Mouse (Mus musculus) MEL (cell line): ENCODE results near the gene Ptbp1. TPM values are rescaled to one million over a fixed set of nuclear protein-coding genes. Genes with fewer than 3 reads are reported as not detected.

ENCODE experiments used
- DNase-seq: peaks from one replicate; pipeline ENCODE4 v3.0.0; 2011; ENCODE audit warnings: low read depth, low spot score
- H3K27ac ChIP-seq: 2 replicates; pipeline ENCODE4 v1.5.1; 2012; ENCODE audit warnings: low read depth, mild to moderate bottlenecking, control low read depth, low read length, moderate library complexity; ENCODE audit not compliant: control insufficient read depth
- H3K27me3 ChIP-seq, 2 experiments: fragments of 150-350 bp in 1 of 2; sonication (generic) in 1 of 2; 2 replicates each; pipeline ENCODE4 v1.6.1; 2012; ENCODE audit warnings: low read length in 2 of 2, mild to moderate bottlenecking in 2 of 2, improper control_type of control experiment in 1 of 2, moderate library complexity in 1 of 2; ENCODE audit not compliant: insufficient read depth in 2 of 2, control insufficient read depth in 1 of 2
- H3K36me3 ChIP-seq, 2 experiments: 2 replicates each; pipeline ENCODE4 v1.6.1; 2012 to 2014; ENCODE audit warnings: low read length in 2 of 2, improper control_type of control experiment in 1 of 2, inconsistent platforms in 1 of 2, mild to moderate bottlenecking in 1 of 2; ENCODE audit not compliant: insufficient read depth in 2 of 2, control insufficient read depth in 1 of 2
- H3K4me1 ChIP-seq, 2 experiments: fragments of 150-350 bp in 1 of 2; sonication (generic) in 1 of 2; 2 replicates each; pipeline ENCODE4 v1.6.1; 2012; ENCODE audit warnings: low read length in 2 of 2, improper control_type of control experiment in 1 of 2, mild to moderate bottlenecking in 1 of 2; ENCODE audit not compliant: insufficient read depth in 2 of 2, control insufficient read depth in 1 of 2
- H3K4me3 ChIP-seq, 2 experiments: fragments of 150-350 bp in 1 of 2; sonication (generic) in 1 of 2; 2 replicates each; pipeline ENCODE4 v1.5.1; 2012; ENCODE audit warnings: low read depth in 2 of 2, low read length in 2 of 2, mild to moderate bottlenecking in 2 of 2, moderate library complexity in 2 of 2, control low read depth in 1 of 2, improper control_type of control experiment in 1 of 2; ENCODE audit not compliant: control insufficient read depth in 1 of 2, insufficient read depth in 1 of 2
- H3K79me2 ChIP-seq: 2 replicates; pipeline ENCODE4 v1.6.1; 2012; ENCODE audit warnings: mild to moderate bottlenecking, low read length, moderate library complexity; ENCODE audit not compliant: control insufficient read depth, poor library complexity, insufficient read depth
- H3K9ac ChIP-seq: 2 replicates; pipeline ENCODE4 v1.6.1; 2012; ENCODE audit warnings: low read depth, mild to moderate bottlenecking, control low read depth, low read length, moderate library complexity; ENCODE audit not compliant: control insufficient read depth, poor library complexity, severe bottlenecking
- H3K9me3 ChIP-seq: fragments of 150-350 bp; sonication (generic); replicated peaks from 2 replicates; pipeline ENCODE4 v1.6.1; 2012; ENCODE audit warnings: mild to moderate bottlenecking, low read length, improper control_type of control experiment, moderate library complexity; ENCODE audit not compliant: insufficient read depth
- CTCF ChIP-seq, 3 experiments: IDR thresholded peaks in 2 of 3; conservative IDR thresholded peaks in 1 of 3; 2 replicates each; pipeline ENCODE4 v1.5.1; 2011 to 2012; ENCODE audit warnings: low read length in 3 of 3, low read depth in 2 of 3, mild to moderate bottlenecking in 2 of 3, improper control_type of control experiment in 1 of 3, inconsistent platforms in 1 of 3, mixed read lengths in 1 of 3, moderate library complexity in 1 of 3; ENCODE audit not compliant: control insufficient read depth in 1 of 3, insufficient read depth in 1 of 3, poor library complexity in 1 of 3, severe bottlenecking in 1 of 3
- E2F4 ChIP-seq: IDR thresholded peaks from 2 replicates; pipeline ENCODE4 v1.6.1; 2011; ENCODE audit warnings: low read depth, low read length, improper control_type of control experiment, borderline replicate concordance
- EP300 ChIP-seq, 2 experiments: IDR thresholded peaks; 2 replicates each; pipeline ENCODE4 v1.6.1; 2011; ENCODE audit warnings: improper control_type of control experiment in 2 of 2, low read length in 2 of 2, low read depth in 1 of 2, mild to moderate bottlenecking in 1 of 2
- ETS1 ChIP-seq: IDR thresholded peaks from 2 replicates; pipeline ENCODE4 v1.6.1; 2012; ENCODE audit warnings: low read depth, mild to moderate bottlenecking, inconsistent platforms, low read length, improper control_type of control experiment, moderate library complexity
- GATA1 ChIP-seq: IDR thresholded peaks from 2 replicates; pipeline ENCODE4 v1.6.1; 2011; ENCODE audit warnings: low read depth, low read length, improper control_type of control experiment
- HCFC1 ChIP-seq: IDR thresholded peaks from 2 replicates; pipeline ENCODE4 v1.6.1; 2012; ENCODE audit warnings: low read depth, mild to moderate bottlenecking, inconsistent platforms, low read length, improper control_type of control experiment, moderate library complexity
- KAT2A ChIP-seq: conservative IDR thresholded peaks from 2 replicates; pipeline ENCODE4 v1.6.1; 2012; ENCODE audit warnings: low read depth, low read length, improper control_type of control experiment, inconsistent platforms
- MAFK ChIP-seq: IDR thresholded peaks from 2 replicates; pipeline ENCODE4 v1.6.1; 2011; ENCODE audit warnings: low read depth, mild to moderate bottlenecking, low read length, improper control_type of control experiment, borderline replicate concordance
- MAX ChIP-seq: IDR thresholded peaks from 2 replicates; pipeline ENCODE4 v1.6.1; 2011; ENCODE audit warnings: low read length, improper control_type of control experiment
- MAZ ChIP-seq: IDR thresholded peaks from 2 replicates; pipeline ENCODE4 v1.6.1; 2012; ENCODE audit warnings: low read depth, mild to moderate bottlenecking, inconsistent platforms, low read length, improper control_type of control experiment
- MEF2A ChIP-seq: IDR thresholded peaks from 2 replicates; pipeline ENCODE4 v1.6.1; 2014; ENCODE audit warnings: low read depth, mild to moderate bottlenecking, inconsistent platforms, low read length, improper control_type of control experiment; ENCODE audit not compliant: poor library complexity, insufficient replicate concordance, severe bottlenecking; ENCODE audit errors: extremely low read depth
- MYC ChIP-seq: IDR thresholded peaks from 2 replicates; pipeline ENCODE4 v1.6.1; 2011; ENCODE audit warnings: low read depth, mild to moderate bottlenecking, low read length, improper control_type of control experiment, moderate library complexity
- POLR2A ChIP-seq, 2 experiments: IDR thresholded peaks; 2 replicates each; pipeline ENCODE4 v1.6.1; 2011 to 2012; ENCODE audit warnings: low read length in 2 of 2, mild to moderate bottlenecking in 2 of 2, control low read depth in 1 of 2, improper control_type of control experiment in 1 of 2, low read depth in 1 of 2, moderate library complexity in 1 of 2; ENCODE audit not compliant: control insufficient read depth in 1 of 2, insufficient read depth in 1 of 2, poor library complexity in 1 of 2
- POLR2AphosphoS2 ChIP-seq: IDR thresholded peaks from 2 replicates; pipeline ENCODE4 v1.6.1; 2011; ENCODE audit warnings: low read length, improper control_type of control experiment
- POLR2AphosphoS5 ChIP-seq: IDR thresholded peaks from 2 replicates; pipeline ENCODE4 v1.6.1; 2012; ENCODE audit warnings: low read depth, borderline replicate concordance, mild to moderate bottlenecking, inconsistent platforms, low read length, moderate library complexity, mixed read lengths
- RAD21 ChIP-seq: IDR thresholded peaks from 2 replicates; pipeline ENCODE4 v1.6.1; 2011; ENCODE audit warnings: mild to moderate bottlenecking, low read depth, low read length, improper control_type of control experiment
- RCOR1 ChIP-seq: IDR thresholded peaks from 2 replicates; pipeline ENCODE4 v1.6.1; 2012; ENCODE audit warnings: low read depth, mild to moderate bottlenecking, inconsistent platforms, low read length, improper control_type of control experiment
- TAL1 ChIP-seq: IDR thresholded peaks from 2 replicates; pipeline ENCODE4 v1.6.1; 2012; ENCODE audit warnings: mild to moderate bottlenecking, inconsistent platforms, low read length, moderate library complexity, mixed read lengths
- TBP ChIP-seq: IDR thresholded peaks from 2 replicates; pipeline ENCODE4 v1.8.0; 2011; ENCODE audit warnings: low read depth, low read length, improper control_type of control experiment
- USF2 ChIP-seq, 2 experiments: IDR thresholded peaks; 2 replicates each; pipeline ENCODE4 v1.6.1; 2011 to 2012; ENCODE audit warnings: improper control_type of control experiment in 2 of 2, low read length in 2 of 2, borderline replicate concordance in 1 of 2, inconsistent platforms in 1 of 2, low read depth in 1 of 2, mild to moderate bottlenecking in 1 of 2; ENCODE audit not compliant: insufficient read depth in 1 of 2
- ZC3H11A ChIP-seq: IDR thresholded peaks from 2 replicates; pipeline ENCODE4 v1.6.1; 2012; ENCODE audit warnings: low read depth, mild to moderate bottlenecking, inconsistent platforms, low read length, improper control_type of control experiment
- polyA plus RNA-seq, 2 experiments: library from polyadenylated mRNA; stranded (reverse) in 1 of 2; unstranded in 1 of 2; fragments of >175 nt in 1 of 2; fragments of >200 nt in 1 of 2; gene quantifications; 2 replicates each; pipeline versions ENCODE4 v1.2.1 to v1.2.4; 2012; ENCODE audit warnings: low replicate concordance in 2 of 2, low read depth in 1 of 2; ENCODE audit not compliant: insufficient read length in 2 of 2, insufficient read depth in 1 of 2, missing spikeins in 1 of 2
- total RNA-seq: library from RNA; depleted of rRNA; stranded (reverse); fragments of 300-350 nt; gene quantifications from 2 replicates; pipeline ENCODE4 v1.2.3, GENCODE M21; 2012

The Ptbp1 gene
- total and polyA plus RNA-seq, 3 experiments, result 301 to 837 (median 329) TPM

DNA sequence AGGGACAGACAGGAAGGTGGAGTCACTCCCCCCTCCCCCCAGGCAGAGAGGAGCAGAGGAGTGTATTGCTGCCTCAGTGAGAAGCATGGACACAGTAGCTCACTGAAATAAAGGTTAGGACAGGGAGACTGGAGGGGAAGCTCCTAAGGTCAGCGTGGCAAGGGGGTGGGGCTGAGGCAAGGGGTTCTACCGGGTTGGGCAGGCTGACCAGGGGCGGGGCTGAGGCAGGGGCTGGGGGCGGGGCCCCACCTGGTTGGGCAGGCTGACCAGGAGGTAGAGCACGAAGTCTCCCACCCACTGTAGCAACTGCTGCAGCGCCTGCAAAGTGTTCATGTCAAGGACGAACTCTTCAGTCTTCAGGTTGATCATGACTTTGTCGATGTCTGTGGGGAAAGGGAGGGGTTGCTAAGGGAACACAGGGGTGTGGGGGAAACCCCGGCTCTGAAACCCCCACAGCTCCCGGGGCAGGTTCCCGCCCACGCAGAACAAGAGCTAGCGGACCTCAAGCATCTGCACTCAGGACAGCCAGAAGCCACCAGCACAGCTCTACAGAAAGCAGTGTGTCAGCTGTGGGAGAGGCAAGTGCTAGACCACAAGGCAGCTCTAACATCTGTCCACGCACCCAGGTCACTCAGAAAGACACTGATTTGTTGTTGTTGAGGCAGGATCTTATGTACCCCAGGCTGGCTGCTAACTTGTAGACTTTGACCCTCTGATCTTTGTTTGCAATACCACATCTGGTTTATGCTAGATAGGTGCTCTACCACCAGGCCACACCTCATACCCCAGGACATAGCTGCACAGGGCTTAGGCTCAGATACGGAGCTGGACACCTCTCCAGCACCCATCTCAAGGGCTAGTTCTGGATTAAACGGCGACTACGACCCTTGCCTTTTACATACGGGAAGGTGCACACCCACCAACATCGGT lies 43.4 kb downstream of the Ptbp1 start (continued):
- TF ChIP-seq GATA1, result no peak

DNA sequence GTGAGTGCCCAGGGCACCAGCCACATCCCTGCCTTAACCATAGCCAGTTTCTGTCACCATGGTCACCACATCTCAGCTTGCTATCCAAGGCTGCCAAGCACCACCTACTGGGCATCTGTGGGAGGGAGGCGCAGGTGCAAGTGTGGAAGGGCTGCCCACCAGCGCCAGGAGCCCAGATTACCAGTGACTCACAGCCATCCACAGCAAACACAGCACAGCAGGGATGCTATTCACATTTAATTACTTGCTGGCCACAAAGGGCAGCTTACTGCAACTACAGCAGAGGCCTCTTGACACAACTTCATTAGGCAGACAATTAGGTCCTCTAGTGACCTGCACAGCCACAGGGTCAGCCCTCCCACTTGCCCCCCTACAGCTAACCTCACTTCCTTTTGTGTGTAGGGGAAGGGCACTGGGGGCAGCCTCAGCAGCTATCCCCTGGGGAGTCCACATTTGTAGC lies 46.8 kb downstream of the Ptbp1 start:
- Histone ChIP-seq H3K79me2 (no peaks in the 10 kb centered on the region), H3K9ac (no peak overlapping the region), H3K4me3 (no peak overlapping the region), H3K27me3 (no peaks in the 10 kb centered on the region), H3K27ac (no peak overlapping the region), H3K36me3 (no peaks in the 10 kb centered on the region), H3K9me3 (no peaks in the 10 kb centered on the region), H3K4me1 (no peaks in the 10 kb centered on the region)
- TF ChIP-seq HCFC1 (no peak), E2F4 (no peak), MAFK (no peak), KAT2A (no peak), USF2 (IDR thresholded peaks at IDR 0.05; ENCODE audit: borderline replicate concordance in 1 of 2, insufficient read depth in 1 of 2, low read depth in 1 of 2, low read length in 2 of 2) (no peak), POLR2A (IDR thresholded peaks at IDR 0.05; ENCODE audit: control insufficient read depth in 1 of 2, insufficient read depth in 1 of 2, low read depth in 1 of 2, low read length in 2 of 2, poor library complexity in 1 of 2) (no peak), CTCF (IDR thresholded peaks at IDR 0.05 in 2 of 3, conservative IDR thresholded peaks at IDR 0.05 in 1 of 3; ENCODE audit: control insufficient read depth in 1 of 3, insufficient read depth in 1 of 3, low read depth in 2 of 3, low read length in 3 of 3, poor library complexity in 1 of 3, severe bottlenecking in 1 of 3) (peak in 1 of 3 experiments; percentile 6; a peak in 1 of 6 replicates)
- DNase-seq, result no peak

DNA sequence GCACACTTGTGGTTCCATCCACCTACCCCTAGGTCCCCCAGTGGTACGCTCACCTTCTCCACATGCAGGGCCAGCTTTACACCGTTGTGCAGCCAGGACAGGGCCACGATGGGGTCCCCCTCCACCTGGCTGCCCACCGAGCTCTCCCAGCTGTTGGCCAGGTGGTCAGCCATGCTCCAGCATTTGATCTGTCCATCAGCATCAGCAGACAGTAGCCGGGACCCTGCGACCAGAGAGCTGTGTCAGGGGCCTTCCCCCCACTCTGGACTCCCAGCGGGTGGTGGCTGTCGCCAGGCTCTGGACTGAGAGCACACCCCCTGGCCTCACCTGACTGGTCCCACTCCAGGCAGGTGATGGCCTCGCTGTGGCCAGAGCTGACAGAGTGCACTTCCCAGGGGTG lies 52.5 kb downstream of the Ptbp1 start:
- Histone ChIP-seq H3K9ac (no peak overlapping the region), H3K36me3 (no peaks in the 10 kb centered on the region; a peak in 1 of 4 replicates), H3K27ac (no peak overlapping the region), H3K9me3 (no peaks in the 10 kb centered on the region), H3K27me3 (no peaks in the 10 kb centered on the region), H3K79me2 (no peaks in the 10 kb centered on the region; the same call in 1 of the 2 replicates), H3K4me1 (peaks cover 0 to 5% of the 10 kb centered on the region in 2 experiments; a peak in 2 of 4 replicates), H3K4me3 (no peak overlapping the region)
- TF ChIP-seq RCOR1, result no peak
- no peak for TF ChIP-seq RAD21
- no peak for TF ChIP-seq TBP
- no peak for TF ChIP-seq MAZ
- TF ChIP-seq GATA1, result no peak
- no peak for TF ChIP-seq EP300 (IDR thresholded peaks at IDR 0.05; ENCODE audit: low read depth in 1 of 2, low read length in 2 of 2)
- TF ChIP-seq MAX, result no peak
- TF ChIP-seq ZC3H11A, result no peak
- TF ChIP-seq POLR2AphosphoS5, result no peak
- no peak for TF ChIP-seq MYC
- TF ChIP-seq MEF2A, result no peak
- TF ChIP-seq ETS1, result no peak
- TF ChIP-seq TAL1, result no peak
- no peak for TF ChIP-seq POLR2AphosphoS2
- no peak for DNase-seq
